Mouse (Mus musculus) cerebellum, adult 2 months (tissue): ENCODE measurements around the gene Synm.

Experiments
- CTCF ChIP-seq: fragments of 200-500 bp; IDR thresholded peaks from 2 replicates; pipeline ENCODE4 v1.5.1; 2011; ENCODE audit warnings: low read depth, mild to moderate bottlenecking, control low read depth, low read length, moderate library complexity, borderline replicate concordance; ENCODE audit not compliant: insufficient read depth
- POLR2A ChIP-seq: fragments of 200-500 bp; IDR thresholded peaks from 2 replicates; pipeline ENCODE4 v1.6.1; 2011; ENCODE audit warnings: low read length, control low read depth, borderline replicate concordance; ENCODE audit not compliant: insufficient read depth

GRCm38 (mm10) chr7:67747731-67748305, 11.7 kb downstream of the Synm start:
- TF ChIP-seq POLR2A = no peak
- TF ChIP-seq CTCF = no peak
